Mouse (Mus musculus): ENCODE measurements around the gene Faf1. TPM values are rescaled to one million over a fixed set of nuclear protein-coding genes. Genes with fewer than 3 reads are reported as not detected.

The Faf1 gene
- polyA plus RNA-seq, 1 experiment, result 88.3 TPM

DNA sequence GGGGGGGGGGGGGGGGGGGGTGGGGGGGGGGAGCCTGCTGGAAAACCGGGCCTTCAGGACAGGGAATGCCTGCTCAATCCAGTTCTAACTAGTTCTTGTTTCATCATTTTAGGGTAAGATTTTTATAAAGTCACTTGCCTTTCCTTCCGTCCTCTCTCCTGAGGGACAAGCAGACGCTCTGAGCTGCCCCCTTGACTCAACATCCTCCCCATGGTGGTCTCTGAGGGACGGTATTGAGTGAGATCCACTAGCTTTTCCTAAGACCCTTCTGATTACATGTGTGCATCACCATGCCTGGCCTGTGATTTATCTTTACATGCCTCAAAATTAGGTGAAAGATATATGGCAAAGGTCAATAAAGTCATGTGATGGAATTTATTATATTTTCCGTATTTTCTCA, 312.0 kb downstream of the Faf1 start:
- Histone ChIP-seq H3K9me3 (replicated peaks; ENCODE audit: control insufficient read depth, insufficient read depth, low read length, poor library complexity, severe bottlenecking) (no peaks in the 10 kb centered on the region), H3K27ac (ENCODE audit: insufficient read depth, low read length) (no peak overlapping the region), H3K4me3 (ENCODE audit: low read depth, low read length) (no peak overlapping the region), H3K36me3 (ENCODE audit: control insufficient read depth, insufficient read depth, low read length, poor library complexity, severe bottlenecking) (no peaks in the 10 kb centered on the region), H3K27me3 (ENCODE audit: control insufficient read depth, insufficient read depth, low read length, poor library complexity, severe bottlenecking) (peaks cover 15% of the 10 kb centered on the region), H3K4me1 (ENCODE audit: control insufficient read depth, insufficient read depth, low read length) (no peaks in the 10 kb centered on the region), H3K9ac (ENCODE audit: low read depth, poor library complexity, severe bottlenecking) (no peak overlapping the region)
- TF ChIP-seq POLR2A (IDR thresholded peaks at IDR 0.05; ENCODE audit: insufficient read depth, low read length) (no peak), EP300 (IDR thresholded peaks at IDR 0.05; ENCODE audit: insufficient read depth, low read depth, low read length) (no peak), CTCF (IDR thresholded peaks at IDR 0.05; ENCODE audit: low read depth, low read length) (no peak)

DNA sequence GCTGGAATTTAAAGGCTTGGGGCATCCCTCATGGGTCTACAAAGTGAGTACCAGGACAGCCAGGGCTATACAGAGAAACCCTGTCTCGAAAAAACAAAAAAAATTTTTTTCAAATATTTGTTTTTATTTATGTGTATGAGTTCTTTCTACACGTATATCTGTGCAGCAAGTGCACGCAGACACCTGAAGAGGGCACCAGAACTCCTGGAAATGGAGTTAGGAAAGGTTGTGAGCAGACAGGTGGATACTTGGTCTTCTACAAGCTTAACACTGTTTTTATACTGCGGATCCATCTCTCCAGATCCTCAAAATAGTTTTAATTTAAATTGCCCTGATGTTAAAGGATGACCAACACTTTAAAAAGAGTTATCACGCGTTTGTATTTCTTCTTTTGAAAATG, 312.8 kb downstream of the Faf1 start:
- Histone ChIP-seq H3K9me3 (replicated peaks; ENCODE audit: control insufficient read depth, insufficient read depth, low read length, poor library complexity, severe bottlenecking) (no peaks in the 10 kb centered on the region), H3K4me1 (ENCODE audit: control insufficient read depth, insufficient read depth, low read length) (no peaks in the 10 kb centered on the region), H3K9ac (ENCODE audit: low read depth, poor library complexity, severe bottlenecking) (no peak overlapping the region), H3K27me3 (ENCODE audit: control insufficient read depth, insufficient read depth, low read length, poor library complexity, severe bottlenecking) (peaks cover 9% of the 10 kb centered on the region), H3K36me3 (ENCODE audit: control insufficient read depth, insufficient read depth, low read length, poor library complexity, severe bottlenecking) (no peaks in the 10 kb centered on the region), H3K4me3 (ENCODE audit: low read depth, low read length) (no peak overlapping the region), H3K27ac (ENCODE audit: insufficient read depth, low read length) (no peak overlapping the region)
- no peak for TF ChIP-seq EP300 (IDR thresholded peaks at IDR 0.05; ENCODE audit: insufficient read depth, low read depth, low read length)
- TF ChIP-seq POLR2A (IDR thresholded peaks at IDR 0.05; ENCODE audit: insufficient read depth, low read length), result no peak
- TF ChIP-seq CTCF (IDR thresholded peaks at IDR 0.05; ENCODE audit: low read depth, low read length), result no peak

DNA sequence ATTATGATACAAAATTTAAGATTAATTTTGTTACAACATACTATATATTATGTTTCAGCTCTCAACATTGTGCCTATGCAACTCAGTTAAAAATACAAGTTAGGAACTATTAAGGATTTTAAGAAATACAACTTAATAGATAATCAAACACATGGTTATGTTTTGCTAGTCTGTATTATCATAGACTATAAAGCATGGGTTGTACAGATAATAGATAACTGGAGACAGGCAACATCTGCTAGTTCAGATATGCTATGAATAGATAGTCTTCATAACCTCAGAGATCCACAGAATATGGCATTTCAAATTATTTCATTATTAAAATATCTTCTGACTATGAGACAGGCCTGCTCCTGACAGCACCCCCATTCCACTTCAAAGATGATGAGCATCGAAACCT, 329.7 kb downstream of the Faf1 start:
- no peaks in the 10 kb centered on the region for H3K36me3 ChIP-seq (ENCODE audit: control insufficient read depth, insufficient read depth, low read length, poor library complexity, severe bottlenecking)
- no peak overlapping the region for H3K9ac ChIP-seq (ENCODE audit: low read depth, poor library complexity, severe bottlenecking)
- H3K27me3 ChIP-seq (ENCODE audit: control insufficient read depth, insufficient read depth, low read length, poor library complexity, severe bottlenecking), result no peaks in the 10 kb centered on the region
- no peaks in the 10 kb centered on the region for H3K9me3 ChIP-seq (replicated peaks; ENCODE audit: control insufficient read depth, insufficient read depth, low read length, poor library complexity, severe bottlenecking)
- no peak overlapping the region for H3K27ac ChIP-seq (ENCODE audit: insufficient read depth, low read length)
- TF ChIP-seq EP300 (IDR thresholded peaks at IDR 0.05; ENCODE audit: insufficient read depth, low read depth, low read length), result no peak
- TF ChIP-seq CTCF (IDR thresholded peaks at IDR 0.05; ENCODE audit: low read depth, low read length), result no peak
- TF ChIP-seq POLR2A (IDR thresholded peaks at IDR 0.05; ENCODE audit: insufficient read depth, low read length), result no peak
- H3K4me3 ChIP-seq (ENCODE audit: low read depth, low read length), result no peak overlapping the region
- H3K4me1 ChIP-seq (ENCODE audit: control insufficient read depth, insufficient read depth, low read length), result no peaks in the 10 kb centered on the region

Other genes starting within 250 kb of the Faf1 start
- gene Rnf11, start 191.9 kb upstream of the Faf1 start, polyA plus RNA-seq (2011; ENCODE audit: insufficient read depth, insufficient read length, low read depth, missing spikeins), result 31.6 and 33.1 TPM in 2 replicates
- gene 4930522H14Rik, start 145.3 kb upstream of the Faf1 start, polyA plus RNA-seq (2011; ENCODE audit: insufficient read depth, insufficient read length, low read depth, missing spikeins), result not detected in 2 replicates
- 1.1 and 1.9 TPM in 2 replicates for gene Cdkn2c, start 9.4 kb upstream of the Faf1 start, polyA plus RNA-seq (2011; ENCODE audit: insufficient read depth, insufficient read length, low read depth, missing spikeins)

Data from ES-Bruce4 (cell line).